Mouse (Mus musculus): ENCODE measurements at regions not wholly inside any gene's neighbourhood (a gene's known extent, or its start where the extent isn't known, plus 50 kb on each side); places are given as distances from the start of the nearest gene placed in this dataset.
"Not testable (repeated sequence)": the region's sequence is repeated elsewhere in the genome, so short reads cannot be mapped to it uniquely, and the experiment has no call there.

GRCm38 (mm10) chrX:50566345-50566744, 138.0 kb upstream of the Olfr1324 start:
- peak; percentile 42; the same call in 1 of the 2 replicates for ATAC-seq
- Histone ChIP-seq H3K4me1 (ENCODE audit: control insufficient read depth, insufficient read depth, low read length) (no peaks in the 10 kb centered on the region), H3K9ac (ENCODE audit: low read depth, low read length) (0 out of 2 replicates have a peak overlapping the region, but pooled peaks have one; percentile 37), H3K9me3 (ENCODE audit: control insufficient read depth, low read length) (no peaks in the 10 kb centered on the region), H3K27me3 (replicated peaks; ENCODE audit: control insufficient read depth, insufficient read depth, low read length) (no peaks in the 10 kb centered on the region), H3K4me3 (ENCODE audit: low read length) (0 out of 2 replicates have a peak overlapping the region, but pooled peaks have one; percentile 18), H3K36me3 (ENCODE audit: control insufficient read depth, insufficient read depth, low read length) (no peaks in the 10 kb centered on the region), H3K4me2 (ENCODE audit: low read depth, low read length) (peak overlapping the region; percentile 19; the same call in 1 of the 2 replicates), H3K27ac (ENCODE audit: low read length) (no peak overlapping the region)
- 64% methylated on average over 5 of the region's 5 CpGs for WGBS

- H3K9me3 ChIP-seq (ENCODE audit: control insufficient read depth, low read length); H3K36me3 ChIP-seq (ENCODE audit: control insufficient read depth, insufficient read depth, low read length); H3K9ac ChIP-seq (ENCODE audit: low read depth, low read length); H3K27me3 ChIP-seq (replicated peaks; ENCODE audit: control insufficient read depth, insufficient read depth, low read length); H3K4me1 ChIP-seq (ENCODE audit: control insufficient read depth, insufficient read depth, low read length); H3K4me2 ChIP-seq (ENCODE audit: low read depth, low read length); ATAC-seq; H3K27ac ChIP-seq (ENCODE audit: low read length); H3K4me3 ChIP-seq (ENCODE audit: low read length): not testable (repeated sequence)
- WGBS, result 87% methylated on average over 5 of the region's 5 CpGs
These were observed 136.7 kb upstream of the Olfr1324 start for GRCm38 (mm10) chrX:50565031-50565430.

- H3K4me3 ChIP-seq (ENCODE audit: low read length), result no peak overlapping the region
- ATAC-seq, result peak; percentile 80
- H3K36me3 ChIP-seq (ENCODE audit: control insufficient read depth, insufficient read depth, low read length), result no peaks in the 10 kb centered on the region
- no peaks in the 10 kb centered on the region for H3K9me3 ChIP-seq (ENCODE audit: control insufficient read depth, low read length)
- no peak overlapping the region for H3K27ac ChIP-seq (ENCODE audit: low read length)
- 62% methylated on average over 2 of the region's 2 CpGs for WGBS
- H3K4me2 ChIP-seq (ENCODE audit: low read depth, low read length), result no peak overlapping the region
- H3K4me1 ChIP-seq (ENCODE audit: control insufficient read depth, insufficient read depth, low read length), result no peaks in the 10 kb centered on the region
- no peaks in the 10 kb centered on the region for H3K27me3 ChIP-seq (replicated peaks; ENCODE audit: control insufficient read depth, insufficient read depth, low read length)
- H3K9ac ChIP-seq (ENCODE audit: low read depth, low read length), result no peak overlapping the region
These were observed 132.6 kb upstream of the Olfr1324 start for GRCm38 (mm10) chrX:50560915-50561314.

- H3K4me3 ChIP-seq (ENCODE audit: low read length), result peak overlapping the region; percentile 40
- no peak overlapping the region for H3K27ac ChIP-seq (ENCODE audit: low read length)
- ATAC-seq, result peak; percentile 40
- H3K36me3 ChIP-seq (ENCODE audit: control insufficient read depth, insufficient read depth, low read length), result no peaks in the 10 kb centered on the region
- 61% methylated on average over 10 of the region's 10 CpGs for WGBS
- H3K4me1 ChIP-seq (ENCODE audit: control insufficient read depth, insufficient read depth, low read length), result no peaks in the 10 kb centered on the region
- peak overlapping the region; percentile 44 for H3K4me2 ChIP-seq (ENCODE audit: low read depth, low read length)
- no peaks in the 10 kb centered on the region for H3K27me3 ChIP-seq (replicated peaks; ENCODE audit: control insufficient read depth, insufficient read depth, low read length)
- H3K9ac ChIP-seq (ENCODE audit: low read depth, low read length), result peak overlapping the region; percentile 60
- H3K9me3 ChIP-seq (ENCODE audit: control insufficient read depth, low read length), result no peaks in the 10 kb centered on the region
These were observed 122.0 kb upstream of the Olfr1324 start for GRCm38 (mm10) chrX:50550297-50550696.

- no peak overlapping the region for H3K27ac ChIP-seq (ENCODE audit: low read length)
- H3K9ac ChIP-seq (ENCODE audit: low read depth, low read length), result 0 out of 2 replicates have a peak overlapping the region, but pooled peaks have one; percentile 60
- peak; percentile 60 for ATAC-seq
- no peaks in the 10 kb centered on the region for H3K36me3 ChIP-seq (ENCODE audit: control insufficient read depth, insufficient read depth, low read length)
- peak overlapping the region; percentile 40 for H3K4me3 ChIP-seq (ENCODE audit: low read length)
- H3K27me3 ChIP-seq (replicated peaks; ENCODE audit: control insufficient read depth, insufficient read depth, low read length), result no peaks in the 10 kb centered on the region
- H3K4me1 ChIP-seq (ENCODE audit: control insufficient read depth, insufficient read depth, low read length), result no peaks in the 10 kb centered on the region
- H3K9me3 ChIP-seq (ENCODE audit: control insufficient read depth, low read length), result no peaks in the 10 kb centered on the region
- WGBS, result 44% methylated on average over 3 of the region's 3 CpGs
- peak overlapping the region; percentile 44 for H3K4me2 ChIP-seq (ENCODE audit: low read depth, low read length)
These were observed 121.4 kb upstream of the Olfr1324 start for GRCm38 (mm10) chrX:50549713-50550112.

GRCm38 (mm10) chrX:50537785-50538159, 109.5 kb upstream of the Olfr1324 start:
- H3K4me1 ChIP-seq (ENCODE audit: control insufficient read depth, insufficient read depth, low read length); ATAC-seq; H3K9ac ChIP-seq (ENCODE audit: low read depth, low read length); H3K36me3 ChIP-seq (ENCODE audit: control insufficient read depth, insufficient read depth, low read length); H3K27me3 ChIP-seq (replicated peaks; ENCODE audit: control insufficient read depth, insufficient read depth, low read length); H3K4me2 ChIP-seq (ENCODE audit: low read depth, low read length); H3K9me3 ChIP-seq (ENCODE audit: control insufficient read depth, low read length); H3K27ac ChIP-seq (ENCODE audit: low read length): not testable (repeated sequence)
- H3K4me3 ChIP-seq (ENCODE audit: low read length), result peak overlapping the region; percentile 46
- 56% methylated on average over 4 of the region's 4 CpGs for WGBS

- Histone ChIP-seq H3K4me1 (ENCODE audit: control insufficient read depth, insufficient read depth, low read length) (no peaks in the 10 kb centered on the region), H3K27ac (ENCODE audit: low read length) (no peak overlapping the region), H3K9me3 (ENCODE audit: control insufficient read depth, low read length) (no peaks in the 10 kb centered on the region), H3K36me3 (ENCODE audit: control insufficient read depth, insufficient read depth, low read length) (no peaks in the 10 kb centered on the region), H3K4me3 (ENCODE audit: low read length) (peak overlapping the region; percentile 46), H3K9ac (ENCODE audit: low read depth, low read length) (peak overlapping the region; percentile 48; the same call in 1 of the 2 replicates), H3K27me3 (replicated peaks; ENCODE audit: control insufficient read depth, insufficient read depth, low read length) (no peaks in the 10 kb centered on the region), H3K4me2 (ENCODE audit: low read depth, low read length) (no peak overlapping the region)
- peak; percentile 56; the same call in 1 of the 2 replicates for ATAC-seq
- WGBS, result 52% methylated on average over 19 of the region's 19 CpGs
These were observed 109.0 kb upstream of the Olfr1324 start for GRCm38 (mm10) chrX:50537122-50537784.

- no peaks in the 10 kb centered on the region for H3K4me1 ChIP-seq (ENCODE audit: control insufficient read depth, insufficient read depth, low read length)
- H3K36me3 ChIP-seq (ENCODE audit: control insufficient read depth, insufficient read depth, low read length), result no peaks in the 10 kb centered on the region
- H3K27me3 ChIP-seq (replicated peaks; ENCODE audit: control insufficient read depth, insufficient read depth, low read length), result no peaks in the 10 kb centered on the region
- H3K4me2 ChIP-seq (ENCODE audit: low read depth, low read length), result no peak overlapping the region
- H3K4me3 ChIP-seq (ENCODE audit: low read length), result no peak overlapping the region
- 22% methylated on average over 3 of the region's 3 CpGs for WGBS
- H3K9me3 ChIP-seq (ENCODE audit: control insufficient read depth, low read length), result no peaks in the 10 kb centered on the region
- no peak for ATAC-seq
- no peak overlapping the region for H3K9ac ChIP-seq (ENCODE audit: low read depth, low read length)
- H3K27ac ChIP-seq (ENCODE audit: low read length), result no peak overlapping the region
These were observed 75.7 kb upstream of the Olfr1324 start for GRCm38 (mm10) chrX:50504047-50504446.

- Histone ChIP-seq H3K4me1 (ENCODE audit: control insufficient read depth, insufficient read depth, low read length) (no peaks in the 10 kb centered on the region), H3K4me2 (ENCODE audit: low read depth, low read length) (no peak overlapping the region), H3K9me3 (ENCODE audit: control insufficient read depth, low read length) (no peaks in the 10 kb centered on the region), H3K9ac (ENCODE audit: low read depth, low read length) (no peak overlapping the region), H3K27me3 (replicated peaks; ENCODE audit: control insufficient read depth, insufficient read depth, low read length) (no peaks in the 10 kb centered on the region), H3K27ac (ENCODE audit: low read length) (no peak overlapping the region), H3K36me3 (ENCODE audit: control insufficient read depth, insufficient read depth, low read length) (no peaks in the 10 kb centered on the region), H3K4me3 (ENCODE audit: low read length) (no peak overlapping the region)
- 31% methylated on average over 1 of the region's 1 CpGs for WGBS
- ATAC-seq, result no peak
These were observed 72.9 kb upstream of the Olfr1324 start for GRCm38 (mm10) chrX:50501181-50501580.
